Mouse (Mus musculus): ENCODE data around the gene Cdyl2. TPM values are rescaled to one million over a fixed set of nuclear protein-coding genes. Genes with fewer than 3 reads are reported as not detected.

Gene Cdyl2
- polyA plus RNA-seq, 1 experiment from 2014 or later = 8.8 TPM

- Histone ChIP-seq H3K36me3 (ENCODE audit: insufficient read depth, low read length) (no peaks in the 10 kb centered on the region), H3K4me2 (ENCODE audit: low read length) (no peak overlapping the region), H3K4me1 (replicated peaks; ENCODE audit: insufficient read depth, low read length) (no peaks in the 10 kb centered on the region), H3K4me3 (replicated peaks; ENCODE audit: low read depth, low read length) (no peak overlapping the region), H3K9ac (ENCODE audit: low read depth, low read length) (no peak overlapping the region), H3K27ac (no peak overlapping the region), H3K9me3 (replicated peaks; ENCODE audit: low read length) (no peaks in the 10 kb centered on the region), H3K27me3 (ENCODE audit: insufficient read depth, low read length) (no peaks in the 10 kb centered on the region)
- no peak for TF ChIP-seq CTCF (IDR thresholded peaks at IDR 0.05; ENCODE audit: low read depth)
- ATAC-seq (replicated peaks; ENCODE audit: low FRiP score, low read depth) (no peak), DNase-seq (ENCODE audit: low spot score) (no peak)
- 79% methylated on average over 1 of the region's 1 CpGs for WGBS
These were observed 56.6 kb downstream of the Cdyl2 start for GRCm38 (mm10) chr8:116676174-116676573.

GRCm38 (mm10) chr8:116673966-116674805 is 58.6 kb downstream of the Cdyl2 start:
- Histone ChIP-seq H3K9ac (ENCODE audit: low read depth, low read length) (no peak overlapping the region), H3K9me3 (replicated peaks; ENCODE audit: low read length) (no peaks in the 10 kb centered on the region), H3K27ac (no peak overlapping the region), H3K4me2 (ENCODE audit: low read length) (no peak overlapping the region), H3K36me3 (ENCODE audit: insufficient read depth, low read length) (no peaks in the 10 kb centered on the region), H3K4me1 (replicated peaks; ENCODE audit: insufficient read depth, low read length) (no peaks in the 10 kb centered on the region), H3K27me3 (ENCODE audit: insufficient read depth, low read length) (no peaks in the 10 kb centered on the region), H3K4me3 (replicated peaks; ENCODE audit: low read depth, low read length) (no peak overlapping the region)
- 74% methylated on average over 10 of the region's 10 CpGs for WGBS
- no peak for TF ChIP-seq CTCF (IDR thresholded peaks at IDR 0.05; ENCODE audit: low read depth)
- no peak for DNase-seq (ENCODE audit: low spot score)
- no peak for ATAC-seq (replicated peaks; ENCODE audit: low FRiP score, low read depth)

GRCm38 (mm10) chr8:116673493-116673892 is 59.3 kb downstream of the Cdyl2 start:
- no peaks in the 10 kb centered on the region for H3K36me3 ChIP-seq (ENCODE audit: insufficient read depth, low read length)
- whole genome bisulfite sequencing = 83% methylated on average over 8 of the region's 8 CpGs
- H3K4me3 ChIP-seq (replicated peaks; ENCODE audit: low read depth, low read length) = no peak overlapping the region
- ATAC-seq (replicated peaks; ENCODE audit: low FRiP score, low read depth) (no peak), DNase-seq (ENCODE audit: low spot score) (no peak)
- no peaks in the 10 kb centered on the region for H3K27me3 ChIP-seq (ENCODE audit: insufficient read depth, low read length)
- no peak overlapping the region for H3K9ac ChIP-seq (ENCODE audit: low read depth, low read length)
- no peaks in the 10 kb centered on the region for H3K9me3 ChIP-seq (replicated peaks; ENCODE audit: low read length)
- H3K4me2 ChIP-seq (ENCODE audit: low read length) = no peak overlapping the region
- TF ChIP-seq CTCF (IDR thresholded peaks at IDR 0.05; ENCODE audit: low read depth) = no peak
- H3K27ac ChIP-seq = no peak overlapping the region
- no peaks in the 10 kb centered on the region for H3K4me1 ChIP-seq (replicated peaks; ENCODE audit: insufficient read depth, low read length)

GRCm38 (mm10) chr8:116673052-116673451 is 59.7 kb downstream of the Cdyl2 start:
- Histone ChIP-seq H3K4me3 (replicated peaks; ENCODE audit: low read depth, low read length) (no peak overlapping the region), H3K27ac (no peak overlapping the region), H3K27me3 (ENCODE audit: insufficient read depth, low read length) (no peaks in the 10 kb centered on the region), H3K36me3 (ENCODE audit: insufficient read depth, low read length) (no peaks in the 10 kb centered on the region), H3K4me2 (ENCODE audit: low read length) (no peak overlapping the region), H3K9me3 (replicated peaks; ENCODE audit: low read length) (no peaks in the 10 kb centered on the region), H3K4me1 (replicated peaks; ENCODE audit: insufficient read depth, low read length) (no peaks in the 10 kb centered on the region), H3K9ac (ENCODE audit: low read depth, low read length) (no peak overlapping the region)
- ATAC-seq (replicated peaks; ENCODE audit: low FRiP score, low read depth) (no peak), DNase-seq (ENCODE audit: low spot score) (no peak)
- no peak for TF ChIP-seq CTCF (IDR thresholded peaks at IDR 0.05; ENCODE audit: low read depth)
- WGBS = 88% methylated on average over 4 of the region's 4 CpGs

GRCm38 (mm10) chr8:116671543-116671942 is 61.2 kb downstream of the Cdyl2 start:
- H3K4me2 ChIP-seq (ENCODE audit: low read length) = no peak overlapping the region
- no peaks in the 10 kb centered on the region for H3K36me3 ChIP-seq (ENCODE audit: insufficient read depth, low read length)
- ATAC-seq (replicated peaks; ENCODE audit: low FRiP score, low read depth) = no peak
- H3K9me3 ChIP-seq (replicated peaks; ENCODE audit: low read length) = no peaks in the 10 kb centered on the region
- peak; percentile 14 for DNase-seq (ENCODE audit: low spot score)
- H3K4me1 ChIP-seq (replicated peaks; ENCODE audit: insufficient read depth, low read length) = no peaks in the 10 kb centered on the region
- no peak overlapping the region for H3K27ac ChIP-seq
- no peak overlapping the region for H3K9ac ChIP-seq (ENCODE audit: low read depth, low read length)
- no peaks in the 10 kb centered on the region for H3K27me3 ChIP-seq (ENCODE audit: insufficient read depth, low read length)
- WGBS = 54% methylated on average over 5 of the region's 5 CpGs
- TF ChIP-seq CTCF (IDR thresholded peaks at IDR 0.05; ENCODE audit: low read depth) = peak; percentile 53
- H3K4me3 ChIP-seq (replicated peaks; ENCODE audit: low read depth, low read length) = no peak overlapping the region

GRCm38 (mm10) chr8:116670604-116671003 is 62.2 kb downstream of the Cdyl2 start:
- Histone ChIP-seq H3K4me2 (ENCODE audit: low read length) (no peak overlapping the region), H3K4me1 (replicated peaks; ENCODE audit: insufficient read depth, low read length) (no peaks in the 10 kb centered on the region), H3K27ac (no peak overlapping the region), H3K4me3 (replicated peaks; ENCODE audit: low read depth, low read length) (no peak overlapping the region), H3K9ac (ENCODE audit: low read depth, low read length) (no peak overlapping the region), H3K27me3 (ENCODE audit: insufficient read depth, low read length) (no peaks in the 10 kb centered on the region), H3K36me3 (ENCODE audit: insufficient read depth, low read length) (no peaks in the 10 kb centered on the region), H3K9me3 (replicated peaks; ENCODE audit: low read length) (no peaks in the 10 kb centered on the region)
- 91% methylated on average over 7 of the region's 7 CpGs for WGBS
- ATAC-seq (replicated peaks; ENCODE audit: low FRiP score, low read depth) (no peak), DNase-seq (ENCODE audit: low spot score) (no peak)
- TF ChIP-seq CTCF (IDR thresholded peaks at IDR 0.05; ENCODE audit: low read depth) = no peak
